Mouse (Mus musculus) kidney, adult 11 months (tissue): Measurements from ENCODE around the gene Slc17a1.

Source experiments
- DNase-seq: peaks from one replicate; pipeline ENCODE4 v3.0.0; 2022

Slc17a1 gene

GRCm38 (mm10) chr13:23892592-23893268, 25.2 kb downstream of the Slc17a1 start:
- no peak for DNase-seq

- no peak for DNase-seq
Observed at GRCm38 (mm10) chr13:23893269-23893593, 25.7 kb downstream of the Slc17a1 start.

- DNase-seq = no peak
Observed at GRCm38 (mm10) chr13:23898242-23898641, 30.7 kb downstream of the Slc17a1 start.

- no peak for DNase-seq
Observed at GRCm38 (mm10) chr13:23906906-23907305, 39.4 kb downstream of the Slc17a1 start.

- no peak for DNase-seq
Observed at GRCm38 (mm10) chr13:23910121-23910520, 42.6 kb downstream of the Slc17a1 start.

- DNase-seq = no peak
Observed at GRCm38 (mm10) chr13:23911335-23911734, 43.8 kb downstream of the Slc17a1 start.

GRCm38 (mm10) chr13:23913791-23914306, 46.3 kb downstream of the Slc17a1 start:
- DNase-seq = peak; percentile 21

GRCm38 (mm10) chr13:23914376-23915167, 47.0 kb downstream of the Slc17a1 start, which contains the start of gene Slc17a4:
TSS of gene Slc17a4 (minus strand) at chr13:23915009.
- peak; percentile 23 for DNase-seq

- DNase-seq = no peak
Observed at GRCm38 (mm10) chr13:23916132-23916531, 48.6 kb downstream of the Slc17a1 start.

- DNase-seq = peak; percentile 15
Observed at GRCm38 (mm10) chr13:23917674-23918073, 50.1 kb downstream of the Slc17a1 start.

- no peak for DNase-seq
Observed at GRCm38 (mm10) chr13:23925792-23926191, 58.2 kb downstream of the Slc17a1 start.

- no peak for DNase-seq
Observed at GRCm38 (mm10) chr13:23928637-23929036, 61.1 kb downstream of the Slc17a1 start.

GRCm38 (mm10) chr13:23930461-23930860, 62.9 kb downstream of the Slc17a1 start:
- no peak for DNase-seq

GRCm38 (mm10) chr13:23930904-23931303, 63.4 kb downstream of the Slc17a1 start:
- no peak for DNase-seq

GRCm38 (mm10) chr13:23933421-23934210, 66.1 kb downstream of the Slc17a1 start, which contains the start of gene Hist1h2ba:
TSS of gene Hist1h2ba (minus strand) at chr13:23934156.
- no peak for DNase-seq

- no peak for DNase-seq
Observed at GRCm38 (mm10) chr13:23934211-23934520, 66.6 kb downstream of the Slc17a1 start, which contains the start of gene Hist1h2aa. TSS of gene Hist1h2aa (plus strand) at chr13:23934462.

GRCm38 (mm10) chr13:23938699-23939098, 71.1 kb downstream of the Slc17a1 start:
- DNase-seq = peak; percentile 9

GRCm38 (mm10) chr13:23940291-23940690, 72.7 kb downstream of the Slc17a1 start:
- DNase-seq = peak; percentile 5

GRCm38 (mm10) chr13:23942861-23943260, 75.3 kb downstream of the Slc17a1 start:
- DNase-seq = no peak
